Mouse (Mus musculus): ENCODE results near the gene E330014E10Rik. TPM values are rescaled to one million over a fixed set of nuclear protein-coding genes. Genes with fewer than 3 reads are reported as not detected.
"Not testable (repeated sequence)": the region's sequence is repeated elsewhere in the genome, so short reads cannot be mapped to it uniquely, and the experiment has no call there.

E330014E10Rik gene
- total RNA-seq (2017), result not detected in 2 replicates

GRCm38 (mm10) chr5:95775690-95776089, at the start of gene E330014E10Rik:
E330014E10Rik (plus strand) TSS chr5:95775990.
- ATAC-seq (ENCODE audit: extremely low read depth, insufficient number of reproducible peaks, low FRiP score, poor library complexity, severe bottlenecking), result not testable (repeated sequence)

- ATAC-seq (ENCODE audit: extremely low read depth, insufficient number of reproducible peaks, low FRiP score, poor library complexity, severe bottlenecking), result not testable (repeated sequence)
These were observed 39.7 kb upstream of the E330014E10Rik start, which contains the start of gene Gm7978 for GRCm38 (mm10) chr5:95736073-95736472. Gm7978 (minus strand) TSS chr5:95736173.

GRCm38 (mm10) chr5:95741714-95742113, 34.1 kb upstream of the E330014E10Rik start, which contains the start of gene Gm7982:
Gm7982 (plus strand) TSS chr5:95742014.
- not testable (repeated sequence) for ATAC-seq (ENCODE audit: extremely low read depth, insufficient number of reproducible peaks, low FRiP score, poor library complexity, severe bottlenecking)

- not testable (repeated sequence) for ATAC-seq (ENCODE audit: extremely low read depth, insufficient number of reproducible peaks, low FRiP score, poor library complexity, severe bottlenecking)
These were observed 35.1 kb downstream of the E330014E10Rik start for GRCm38 (mm10) chr5:95810841-95811240.

- ATAC-seq (ENCODE audit: extremely low read depth, insufficient number of reproducible peaks, low FRiP score, poor library complexity, severe bottlenecking), result no peak
These were observed 60.8 kb downstream of the E330014E10Rik start for GRCm38 (mm10) chr5:95836580-95836979.

- ATAC-seq (ENCODE audit: extremely low read depth, insufficient number of reproducible peaks, low FRiP score, poor library complexity, severe bottlenecking), result no peak
These were observed 78.2 kb downstream of the E330014E10Rik start for GRCm38 (mm10) chr5:95854030-95854429.

Other genes starting within 250 kb of the E330014E10Rik start
- gene Gm7971, start 181.1 kb upstream of the E330014E10Rik start, total RNA-seq (2017), result not detected in 2 replicates
- gene Gm7978, start 39.8 kb upstream of the E330014E10Rik start, total RNA-seq (2017), result not detected in 2 replicates
- not detected in 2 replicates for gene Gm7982, start 34.0 kb upstream of the E330014E10Rik start, total RNA-seq (2017)
- gene Cxcl13, start 181.0 kb downstream of the E330014E10Rik start, total RNA-seq (2017), result not detected in 2 replicates